Mouse (Mus musculus) lung, adult 2 months (tissue): Measurements from ENCODE around the gene 1110008P14Rik.

Source experiments
- CTCF ChIP-seq: fragments of 200-500 bp; IDR thresholded peaks from 2 replicates; pipeline ENCODE4 v1.5.1; 2011; ENCODE audit warnings: mild to moderate bottlenecking, low read length, control low read depth; ENCODE audit not compliant: insufficient read depth
- POLR2A ChIP-seq: fragments of 200-500 bp; IDR thresholded peaks from 2 replicates; pipeline ENCODE4 v1.6.1; 2011; ENCODE audit warnings: low read depth, mild to moderate bottlenecking, control low read depth, low read length, borderline replicate concordance; ENCODE audit errors: extremely low read depth

DNA sequence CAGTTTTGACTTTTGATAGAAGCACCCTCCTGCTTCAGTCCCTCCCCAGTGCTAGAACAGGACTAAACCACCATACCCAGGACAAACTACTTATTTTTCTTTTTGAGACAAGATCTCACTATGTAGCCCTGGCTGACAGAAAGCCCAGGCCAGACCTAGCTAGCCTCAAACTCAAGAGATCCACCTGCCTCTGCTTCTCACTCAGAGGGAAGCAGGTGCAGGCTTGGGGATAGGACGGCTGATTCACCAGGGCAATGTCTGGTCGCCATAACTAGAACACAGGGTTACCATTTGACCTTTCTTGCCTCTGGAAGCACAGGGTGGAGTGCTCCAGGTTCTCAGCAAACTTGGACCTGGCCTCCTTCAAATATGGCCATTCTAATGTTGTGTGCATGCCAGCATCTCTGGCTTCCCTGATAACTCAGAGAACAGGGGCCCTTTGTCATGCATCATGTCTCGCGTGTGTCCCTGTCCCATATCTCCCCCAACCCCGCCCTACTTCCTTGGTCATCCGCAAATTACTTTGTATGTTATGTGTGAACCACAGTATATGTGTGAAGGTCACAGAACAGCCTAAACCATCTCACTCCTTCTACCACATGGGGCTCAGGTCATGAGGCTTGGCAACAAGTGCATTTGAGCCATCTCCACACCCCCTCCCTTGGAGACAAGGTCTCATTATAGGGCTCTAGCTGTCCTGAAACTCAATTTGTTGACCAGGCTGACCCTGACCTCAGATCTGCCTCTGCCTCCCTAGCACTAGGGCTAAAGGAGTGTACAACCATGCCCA, 31.2 kb upstream of the 1110008P14Rik start:
- TF ChIP-seq POLR2A (no peak), CTCF (no peak)
